Mouse (Mus musculus) erythroblast, embryonic 14.5 days (primary cell): ENCODE results near the gene Tmem132e. TPM values are rescaled to one million over a fixed set of nuclear protein-coding genes. Genes with fewer than 3 reads are reported as not detected.

Experiments
- H3K27me3 ChIP-seq: 2 replicates; pipeline ENCODE4 v1.6.1; 2012; ENCODE audit warnings: inconsistent platforms; ENCODE audit not compliant: control insufficient read depth
- H3K36me3 ChIP-seq: 2 replicates; pipeline ENCODE4 v1.6.1; 2012; ENCODE audit warnings: mild to moderate bottlenecking, inconsistent platforms; ENCODE audit not compliant: control insufficient read depth
- H3K4me1 ChIP-seq: 2 replicates; pipeline ENCODE4 v1.6.1; 2012; ENCODE audit warnings: inconsistent platforms; ENCODE audit not compliant: control insufficient read depth
- H3K4me3 ChIP-seq: replicated peaks from 2 replicates; pipeline ENCODE3; 2012; ENCODE audit warnings: moderate library complexity, mild to moderate bottlenecking, inconsistent platforms
- H3K9me3 ChIP-seq: 2 replicates; pipeline ENCODE4 v1.6.1; 2012; ENCODE audit warnings: low read length, inconsistent platforms, mixed read lengths; ENCODE audit not compliant: control insufficient read depth
- GATA1 ChIP-seq: IDR thresholded peaks from 2 replicates; pipeline ENCODE4 v1.6.1; 2012; ENCODE audit warnings: low read length, inconsistent platforms, mixed read lengths
- TAL1 ChIP-seq: IDR thresholded peaks from 3 replicates; pipeline ENCODE4 v1.6.1; 2012; ENCODE audit warnings: low read length, inconsistent platforms, mixed read lengths
- polyA plus RNA-seq: library from polyadenylated mRNA; stranded (reverse); fragments of >175 nt; gene quantifications from 2 replicates; pipeline ENCODE4 v1.2.3, GENCODE M21; 2012

Tmem132e gene
- polyA plus RNA-seq, 1 experiment = not detected

GRCm38 (mm10) chr11:82387711-82388341 is 874 bp upstream of the Tmem132e start:
- Histone ChIP-seq H3K27me3 (peaks cover 75% of the 10 kb centered on the region), H3K9me3 (no peaks in the 10 kb centered on the region; the same call in 1 of the 2 replicates), H3K4me3 (no peak overlapping the region)

DNA sequence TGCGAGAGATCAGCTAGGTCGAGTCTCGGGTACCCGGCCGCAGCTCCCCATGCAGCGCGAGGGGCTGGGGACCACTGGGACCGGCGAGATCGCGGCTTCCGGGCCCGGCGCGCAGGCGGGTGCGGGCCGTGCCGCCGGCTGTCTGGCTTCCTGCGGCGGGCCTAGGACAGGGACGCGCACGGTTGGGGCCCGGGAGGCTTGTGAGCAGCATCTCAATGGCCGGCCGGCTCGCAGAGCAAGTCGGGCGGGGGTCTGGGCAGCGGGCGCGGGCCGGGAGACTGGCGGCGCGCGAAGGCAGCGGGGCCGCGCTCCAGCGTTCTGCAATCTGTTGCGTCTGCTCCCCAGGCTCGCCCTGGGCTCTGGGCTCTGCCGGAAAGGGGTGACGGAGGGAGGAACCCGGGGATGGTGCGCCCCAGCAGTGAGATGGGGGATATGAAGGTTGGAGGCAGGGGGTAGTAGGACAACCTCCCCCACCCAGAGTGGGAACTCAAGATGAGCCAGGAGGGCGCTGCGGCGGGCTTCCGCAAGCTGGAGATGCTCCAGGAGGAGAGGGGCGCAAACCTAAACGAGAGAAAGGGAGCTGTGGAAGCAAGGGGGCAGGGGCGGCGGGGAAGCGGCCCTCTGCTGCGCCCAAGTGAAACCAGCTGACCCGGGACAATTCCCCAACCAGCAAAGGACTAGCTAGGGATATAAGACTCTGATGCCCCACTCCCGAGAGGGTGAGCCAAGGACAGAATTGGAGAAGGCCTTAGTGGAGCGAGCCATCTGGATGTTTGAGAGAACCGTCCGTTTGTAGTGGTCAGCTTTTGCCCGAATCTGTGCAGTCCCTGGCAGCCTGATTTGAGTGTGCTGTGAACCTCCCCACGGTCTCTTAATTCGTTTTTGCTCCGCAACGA is 944 bp downstream of the Tmem132e start:
- no peaks in the 10 kb centered on the region for H3K36me3 ChIP-seq
- no peak overlapping the region for H3K4me3 ChIP-seq
- H3K4me1 ChIP-seq = no peaks in the 10 kb centered on the region
- TF ChIP-seq TAL1 = no peak
- H3K9me3 ChIP-seq = no peaks in the 10 kb centered on the region; the same call in 1 of the 2 replicates
- peaks cover 72% of the 10 kb centered on the region for H3K27me3 ChIP-seq

More at GRCm38 (mm10) chr11:82387711-82388341, 874 bp upstream of the Tmem132e start:
- H3K36me3 ChIP-seq = no peaks in the 10 kb centered on the region
- H3K4me1 ChIP-seq = no peaks in the 10 kb centered on the region
- TF ChIP-seq TAL1 (no peak), GATA1 (no peak)

- Histone ChIP-seq H3K4me1 (no peaks in the 10 kb centered on the region), H3K9me3 (no peaks in the 10 kb centered on the region; the same call in 1 of the 2 replicates), H3K27me3 (peaks cover 46% of the 10 kb centered on the region), H3K36me3 (no peaks in the 10 kb centered on the region), H3K4me3 (no peak overlapping the region)
- TF ChIP-seq TAL1 = no peak
These were observed 3.6 kb downstream of the Tmem132e start for GRCm38 (mm10) chr11:82392341-82392740.

- Histone ChIP-seq H3K27me3 (no peaks in the 10 kb centered on the region), H3K36me3 (no peaks in the 10 kb centered on the region), H3K9me3 (no peaks in the 10 kb centered on the region), H3K4me1 (no peaks in the 10 kb centered on the region), H3K4me3 (no peak overlapping the region)
- TF ChIP-seq GATA1 (no peak), TAL1 (no peak)
These were observed 10.9 kb downstream of the Tmem132e start for GRCm38 (mm10) chr11:82399621-82400020.

- Histone ChIP-seq H3K4me3 (no peak overlapping the region), H3K36me3 (no peaks in the 10 kb centered on the region), H3K27me3 (no peaks in the 10 kb centered on the region), H3K9me3 (no peaks in the 10 kb centered on the region), H3K4me1 (no peaks in the 10 kb centered on the region)
- TF ChIP-seq GATA1 = no peak
- no peak for TF ChIP-seq TAL1
These were observed 16.9 kb downstream of the Tmem132e start for GRCm38 (mm10) chr11:82405641-82406040.

DNA sequence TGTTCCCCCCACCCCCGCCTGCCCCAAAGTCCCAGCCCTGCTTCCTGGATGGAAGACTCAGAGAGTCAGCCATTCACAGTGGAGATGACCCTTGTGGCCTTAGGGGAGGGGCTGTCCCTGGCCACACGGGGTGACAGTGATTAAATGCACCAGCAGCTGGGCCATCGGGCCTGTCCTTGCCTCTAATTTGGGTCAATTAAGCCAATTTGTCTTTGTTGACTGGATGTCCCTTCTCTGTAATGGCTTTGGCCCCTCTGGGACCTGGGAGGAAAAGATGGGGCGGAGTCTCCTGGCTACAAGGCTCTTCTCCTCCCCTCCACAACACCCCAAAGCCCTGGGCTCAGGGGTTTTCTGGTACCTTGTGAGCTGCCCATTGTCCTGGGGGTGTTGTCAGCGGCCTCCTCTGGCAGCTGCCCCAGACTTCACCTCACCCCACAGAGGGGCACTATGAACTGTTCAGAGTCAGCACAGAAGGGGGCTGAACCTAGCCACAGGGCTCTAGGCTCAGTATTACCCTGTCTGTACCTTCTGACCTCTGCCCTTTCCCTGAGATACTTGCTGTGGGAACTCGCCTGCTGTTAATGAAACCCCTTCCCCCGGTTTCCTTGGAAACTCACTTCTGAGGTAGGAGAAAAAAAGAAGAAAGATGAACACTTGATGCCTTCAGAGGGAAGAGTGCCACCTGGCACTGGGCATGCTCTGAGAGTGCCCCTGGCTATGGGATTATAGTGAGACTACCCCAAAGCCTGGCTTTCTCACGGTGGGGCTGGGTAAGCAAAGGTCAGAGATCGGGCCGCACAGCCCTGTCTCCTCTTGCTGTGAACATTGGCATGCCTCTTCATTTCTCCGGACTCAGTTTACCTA is 17.9 kb downstream of the Tmem132e start:
- TF ChIP-seq GATA1 = no peak
- TF ChIP-seq TAL1 = no peak

GRCm38 (mm10) chr11:82412496-82412895 is 23.8 kb downstream of the Tmem132e start:
- Histone ChIP-seq H3K4me1 (no peaks in the 10 kb centered on the region), H3K36me3 (no peaks in the 10 kb centered on the region), H3K27me3 (no peaks in the 10 kb centered on the region), H3K9me3 (no peaks in the 10 kb centered on the region), H3K4me3 (no peak overlapping the region)
- no peak for TF ChIP-seq TAL1

More for the DNA sequence above, 17.9 kb downstream of the Tmem132e start:
- Histone ChIP-seq H3K36me3 (no peaks in the 10 kb centered on the region), H3K4me3 (no peak overlapping the region), H3K27me3 (no peaks in the 10 kb centered on the region), H3K4me1 (no peaks in the 10 kb centered on the region), H3K9me3 (no peaks in the 10 kb centered on the region)

- H3K9me3 ChIP-seq = no peaks in the 10 kb centered on the region
These were observed 29.8 kb downstream of the Tmem132e start for GRCm38 (mm10) chr11:82418337-82419041.

More at GRCm38 (mm10) chr11:82418337-82419041, 29.8 kb downstream of the Tmem132e start:
- H3K27me3 ChIP-seq = no peaks in the 10 kb centered on the region
- H3K4me1 ChIP-seq = no peaks in the 10 kb centered on the region
- TF ChIP-seq TAL1 (no peak), GATA1 (no peak)
- no peaks in the 10 kb centered on the region for H3K36me3 ChIP-seq
- no peak overlapping the region for H3K4me3 ChIP-seq
